Mouse (Mus musculus): ENCODE data around the gene Atg101. TPM values are rescaled to one million over a fixed set of nuclear protein-coding genes. Genes with fewer than 3 reads are reported as not detected.
A peak's percentile ranks its signal among the peaks of the same experiment; 100 is the strongest.
"Not testable (repeated sequence)": the region's sequence is repeated elsewhere in the genome, so short reads cannot be mapped to it uniquely, and the experiment has no call there.

Gene Atg101
- total RNA-seq, 2 experiments from 2014 or later, result 41.1 to 43.3 TPM

- DNase-seq (ENCODE audit: low spot score in 2 of 2), result no peak
These were observed 27.9 kb downstream of the Atg101 start for GRCm38 (mm10) chr15:101312006-101312405.

DNA sequence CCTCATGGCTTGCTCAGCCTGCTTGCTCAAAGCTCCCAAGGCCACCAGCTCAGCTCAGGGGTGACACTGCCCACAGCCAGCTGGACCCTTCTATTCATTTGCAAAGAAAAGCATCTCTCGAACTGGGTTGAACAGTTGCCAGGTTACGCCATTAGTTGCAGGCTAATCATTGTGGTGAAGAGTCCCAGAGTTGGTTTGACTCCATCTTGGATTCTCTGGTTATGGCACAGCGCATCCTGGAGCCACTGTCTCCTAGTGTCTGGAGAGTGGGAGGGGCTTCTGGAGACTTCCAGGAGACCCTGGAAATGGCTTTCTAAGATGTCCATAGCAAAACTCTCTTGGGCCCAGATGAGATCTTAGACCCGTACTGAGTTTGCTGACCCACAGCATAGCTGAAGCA is 31.3 kb downstream of the Atg101 start:
- no peak for DNase-seq (ENCODE audit: low spot score in 2 of 2)

DNA sequence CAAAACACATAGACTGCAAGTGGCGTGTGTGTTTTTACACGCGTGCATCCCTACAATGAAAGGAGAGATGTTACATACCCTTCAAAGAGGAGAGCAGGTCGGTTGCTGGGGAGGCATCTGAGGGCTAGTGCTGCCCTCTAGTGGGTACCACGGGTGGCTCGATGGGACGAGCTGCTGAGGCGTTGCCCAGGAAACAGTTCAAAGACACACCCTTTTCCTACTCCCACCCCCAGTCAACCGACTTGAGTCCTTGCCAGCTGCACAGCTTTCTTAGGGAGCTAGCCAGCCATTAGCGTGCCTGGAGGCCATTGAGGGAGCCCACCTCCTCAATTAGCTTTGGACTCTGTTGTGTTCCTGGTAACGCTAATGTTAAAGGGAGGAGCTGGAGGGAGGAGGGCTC is 31.8 kb downstream of the Atg101 start:
- peak; percentile 95 for DNase-seq (ENCODE audit: low spot score in 2 of 2)

DNA sequence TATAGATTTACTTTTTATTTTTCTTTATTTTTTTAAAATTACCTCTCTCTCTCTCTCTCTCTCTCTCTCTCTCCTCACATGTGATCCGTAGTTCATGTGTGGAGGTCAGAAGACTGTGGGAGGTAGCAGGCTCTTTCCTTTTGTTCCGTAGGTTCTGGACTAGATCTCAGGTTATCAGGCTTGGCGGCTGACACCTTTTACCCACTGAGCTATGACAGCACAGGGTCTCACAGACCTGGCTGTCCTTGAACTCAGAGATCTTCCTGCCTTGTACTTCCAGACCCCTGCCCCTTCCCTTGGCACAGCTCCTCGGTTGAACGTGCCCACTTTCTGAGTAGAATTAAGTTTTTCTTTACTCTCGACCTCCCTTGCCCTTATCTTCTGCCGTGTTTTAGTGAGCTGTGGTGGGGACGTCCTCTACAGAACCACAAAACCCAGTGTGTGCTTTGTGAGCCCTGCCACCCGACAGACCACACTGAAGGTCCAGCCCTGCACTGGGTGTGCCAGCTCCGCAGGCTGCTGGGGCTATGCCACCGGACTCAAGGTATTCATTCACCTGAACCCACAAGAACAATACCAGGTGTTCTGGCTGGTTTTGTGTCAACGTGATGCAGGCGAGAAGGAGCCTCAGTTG is 32.3 kb downstream of the Atg101 start:
- no peak for DNase-seq (ENCODE audit: low spot score in 2 of 2)

DNA sequence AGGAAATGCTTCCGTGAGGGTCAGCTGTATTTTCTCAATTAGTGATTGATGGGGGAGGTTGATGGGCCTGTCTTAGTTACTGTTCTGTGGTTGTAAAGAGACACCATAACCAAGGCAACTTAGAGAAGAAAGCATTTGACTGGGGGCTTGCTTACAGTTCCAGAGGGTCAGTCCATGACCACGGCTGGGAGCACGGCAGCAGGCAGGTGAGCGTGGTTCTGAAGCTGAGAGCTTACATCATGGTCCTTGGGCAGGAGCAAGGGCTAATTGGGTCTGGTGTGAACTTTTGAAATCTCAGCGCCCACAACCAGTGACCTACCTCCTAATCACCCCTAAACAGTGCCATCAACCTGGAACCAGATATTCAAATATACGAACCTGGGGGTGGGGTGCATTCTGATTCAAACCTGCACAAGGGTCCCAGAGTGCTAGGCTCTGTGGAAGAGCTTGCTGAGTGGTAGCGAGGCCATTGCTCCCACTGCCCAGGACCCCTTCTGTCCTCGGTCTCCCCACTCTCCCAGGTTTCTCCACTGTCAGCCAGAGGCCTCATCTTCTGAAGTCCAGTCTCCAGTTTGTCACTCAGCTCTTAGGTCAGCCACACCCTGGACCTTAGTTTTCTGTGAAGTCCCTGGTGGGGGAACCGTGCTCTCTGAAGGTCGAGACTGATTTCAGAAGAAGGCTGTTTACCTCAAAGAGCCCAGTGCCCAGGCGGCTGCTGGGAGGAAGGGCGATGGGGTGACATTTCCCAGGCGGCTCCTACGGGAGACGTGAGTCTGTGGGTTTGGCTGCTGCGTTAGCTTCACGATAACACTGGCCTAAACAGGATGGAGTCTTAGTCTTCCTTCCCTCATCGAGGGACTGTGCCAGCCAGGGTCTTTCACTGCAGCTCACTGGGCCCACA is 33.1 kb downstream of the Atg101 start:
- no peak for DNase-seq (ENCODE audit: low spot score in 2 of 2)

DNA sequence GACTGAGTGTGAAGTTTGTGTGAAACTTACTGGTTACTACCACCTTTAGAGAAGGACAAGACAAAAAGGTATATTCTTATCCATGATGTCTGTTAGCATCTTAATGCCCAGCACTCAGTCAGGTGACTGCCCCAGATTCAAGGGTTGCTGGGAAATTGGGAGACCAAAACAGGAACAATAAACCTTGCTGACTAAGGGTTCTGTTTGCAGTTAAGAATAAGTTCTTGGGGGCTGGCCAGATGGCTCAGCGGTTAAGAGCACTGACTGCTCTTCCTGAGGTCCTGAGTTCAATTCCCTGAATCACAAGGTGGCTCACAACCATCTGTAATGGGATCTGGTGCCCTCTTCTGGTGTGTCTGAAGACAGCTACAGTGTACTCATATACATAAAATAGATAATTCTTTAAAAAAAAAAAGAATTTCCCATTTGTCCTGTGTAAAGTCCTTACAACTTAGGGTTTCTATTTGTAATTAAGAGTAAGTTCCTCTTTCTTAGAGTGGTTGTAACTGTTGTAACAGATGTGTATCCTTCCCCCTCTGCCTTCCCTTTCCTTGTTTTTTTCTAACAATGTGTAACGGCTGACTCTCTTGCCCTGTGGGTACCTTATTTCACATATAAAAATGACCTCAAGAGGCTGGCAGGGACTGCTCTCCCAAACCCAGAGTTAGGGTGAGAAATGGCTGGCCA is 33.9 kb downstream of the Atg101 start:
- no peak for DNase-seq (ENCODE audit: low spot score in 2 of 2)

- no peak for DNase-seq (ENCODE audit: low spot score in 2 of 2)
These were observed 35.1 kb downstream of the Atg101 start for GRCm38 (mm10) chr15:101318889-101319765.

- no peak for DNase-seq (ENCODE audit: low spot score in 2 of 2)
These were observed 36.0 kb downstream of the Atg101 start for GRCm38 (mm10) chr15:101320010-101320617.

- DNase-seq (ENCODE audit: low spot score in 2 of 2), result no peak
These were observed 36.6 kb downstream of the Atg101 start for GRCm38 (mm10) chr15:101320618-101321041.

GRCm38 (mm10) chr15:101321126-101321525 is 37.1 kb downstream of the Atg101 start:
- DNase-seq (ENCODE audit: low spot score in 2 of 2), result no peak

GRCm38 (mm10) chr15:101322106-101322505 is 38.0 kb downstream of the Atg101 start:
- no peak for DNase-seq (ENCODE audit: low spot score in 2 of 2)

- DNase-seq (ENCODE audit: low spot score in 2 of 2), result no peak
These were observed 38.6 kb downstream of the Atg101 start for GRCm38 (mm10) chr15:101322640-101323039.

DNA sequence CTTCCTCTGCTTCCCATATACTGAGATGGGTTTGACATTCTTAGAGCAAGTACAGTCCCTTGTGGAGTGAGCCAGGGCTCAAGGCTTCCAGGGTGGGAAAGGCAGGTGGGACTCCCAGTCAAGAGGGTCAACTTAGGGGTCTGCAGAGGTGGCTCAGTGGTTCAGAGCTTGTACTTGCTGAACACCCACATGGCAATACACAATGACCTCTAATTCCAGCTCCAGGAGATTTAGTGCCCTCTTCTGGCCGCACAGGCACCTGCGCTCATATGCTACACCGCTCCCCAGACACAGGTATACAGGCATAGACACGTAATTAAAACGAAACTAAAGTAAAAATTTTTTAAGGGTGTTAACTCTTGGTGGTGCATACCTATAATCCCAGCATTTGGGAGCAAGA is 39.4 kb downstream of the Atg101 start:
- DNase-seq (ENCODE audit: low spot score in 2 of 2), result no peak

DNA sequence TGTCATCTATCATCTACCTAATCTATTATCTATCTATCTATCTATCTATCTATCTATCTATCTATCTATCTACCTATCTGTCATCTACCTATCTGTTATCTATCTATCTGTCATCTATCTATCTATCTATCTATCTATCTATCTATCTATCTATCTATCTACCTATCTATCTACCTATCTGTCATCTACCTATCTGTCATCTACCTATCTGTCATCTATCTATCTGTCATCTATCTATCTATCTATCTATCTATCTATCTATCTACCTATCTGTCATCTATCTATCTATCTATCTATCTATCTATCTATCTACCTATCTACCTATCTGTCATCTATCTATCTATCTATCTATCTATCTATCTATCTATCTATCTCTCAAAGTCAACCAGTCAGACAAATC is 40.3 kb downstream of the Atg101 start:
- not testable (repeated sequence) for DNase-seq (ENCODE audit: low spot score in 2 of 2)

DNA sequence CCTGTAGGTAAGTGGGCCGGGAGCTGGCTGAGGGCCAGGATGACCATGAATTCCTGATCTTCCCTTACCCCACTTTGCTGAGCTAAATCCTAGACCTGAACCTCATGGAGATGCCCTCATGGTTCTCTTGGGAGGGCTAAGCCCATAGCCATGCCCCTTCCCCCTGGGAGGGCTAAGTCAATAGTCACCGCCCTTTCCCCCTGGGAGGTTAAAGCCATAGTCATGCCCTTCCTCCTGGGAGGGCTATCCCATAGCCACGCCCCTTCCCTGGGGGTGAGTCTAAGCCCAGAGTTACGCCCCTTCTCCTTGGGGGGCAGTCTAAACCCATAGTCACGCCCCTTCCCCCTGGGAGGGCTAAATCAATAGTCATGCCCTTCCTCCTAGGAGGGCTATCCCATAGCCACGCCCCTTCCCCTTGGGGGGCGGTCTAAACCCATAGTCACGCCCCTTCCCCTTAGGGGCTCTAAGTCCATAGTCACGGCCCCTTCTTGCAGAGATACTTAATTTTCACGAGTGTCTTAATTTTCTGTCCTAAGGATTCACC is 42.0 kb downstream of the Atg101 start:
- no peak for DNase-seq (ENCODE audit: low spot score in 2 of 2)

- DNase-seq (ENCODE audit: low spot score in 2 of 2), result peak; percentile 93 to 94
These were observed 43.2 kb downstream of the Atg101 start for GRCm38 (mm10) chr15:101327282-101327681.

DNA sequence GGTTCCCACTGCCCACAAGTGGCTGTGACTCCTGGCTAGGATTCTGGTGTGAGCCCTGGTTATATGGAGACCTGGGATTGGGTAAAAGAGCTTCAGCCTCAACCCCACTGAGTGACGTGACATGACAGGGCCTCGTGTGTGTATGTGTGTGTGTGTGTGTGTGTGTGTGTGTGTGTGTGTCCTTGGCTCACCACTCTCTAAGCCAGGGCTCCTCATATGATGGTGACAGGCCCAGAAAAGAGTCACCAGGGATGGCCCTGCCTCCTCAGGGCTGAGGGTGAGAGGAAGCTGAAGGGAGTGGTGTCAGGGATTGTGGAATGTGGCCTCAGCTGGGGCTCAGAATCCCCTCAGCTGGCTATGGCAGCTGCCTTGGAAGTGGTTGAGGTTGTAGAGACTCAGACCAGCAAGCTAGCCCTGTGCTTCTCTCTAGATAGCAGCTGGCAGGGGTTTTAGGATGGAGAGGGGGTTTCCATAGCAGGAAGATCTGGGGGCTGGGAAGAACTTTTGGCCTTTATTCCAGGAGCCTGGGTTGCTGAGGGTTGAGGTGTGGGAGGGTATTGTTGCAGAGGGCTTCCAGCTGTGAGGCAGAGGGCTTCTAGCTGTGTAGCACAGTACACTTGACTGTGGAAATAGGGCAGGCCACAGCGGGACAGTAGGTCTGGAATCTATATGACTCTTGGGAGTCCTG is 44.9 kb downstream of the Atg101 start:
- no peak for DNase-seq (ENCODE audit: low spot score in 2 of 2)

DNA sequence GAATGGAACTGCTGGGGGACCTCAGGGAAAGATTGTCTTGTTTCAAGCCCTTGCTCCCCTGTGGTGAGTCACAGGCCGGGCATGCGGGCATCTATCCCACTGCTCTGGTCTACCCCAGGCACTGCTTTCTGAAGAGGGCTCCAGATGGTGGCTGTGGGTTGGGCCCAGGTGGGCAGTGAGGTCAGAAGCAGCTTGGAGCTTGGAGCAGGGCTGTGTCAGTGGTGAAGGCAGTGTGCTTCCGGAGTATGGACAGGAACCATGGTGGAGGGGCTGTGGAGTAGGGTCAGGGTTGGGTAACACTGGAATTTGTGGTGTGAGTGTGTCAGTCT is 45.5 kb downstream of the Atg101 start:
- DNase-seq (ENCODE audit: low spot score in 2 of 2), result no peak

DNA sequence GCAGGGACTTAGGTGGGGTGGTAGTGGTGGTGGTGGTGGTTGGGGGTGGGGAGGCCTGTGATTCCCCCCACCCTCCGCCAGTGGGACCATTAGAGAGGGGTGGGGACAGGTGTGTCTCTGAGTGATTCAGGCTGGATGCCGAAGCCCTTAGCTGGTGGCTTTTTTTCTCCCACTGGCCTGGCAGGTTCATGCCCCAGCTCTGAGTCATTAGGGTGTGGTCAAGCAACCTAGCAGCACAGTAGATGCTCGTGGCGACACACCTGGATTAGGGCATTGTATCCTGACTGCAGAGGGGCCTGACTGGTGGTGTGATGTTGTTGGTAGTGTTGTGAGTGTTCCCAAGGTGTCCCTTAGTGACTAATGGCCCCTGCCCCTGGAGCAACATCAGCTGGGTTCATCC is 47.0 kb downstream of the Atg101 start:
- no peak for DNase-seq (ENCODE audit: low spot score in 2 of 2)

- no peak for DNase-seq (ENCODE audit: low spot score in 2 of 2)
These were observed 48.3 kb downstream of the Atg101 start for GRCm38 (mm10) chr15:101332370-101332769.

Measured in layer of hippocampus, postnatal 10 days (tissue).